Mouse (Mus musculus): Measurements from ENCODE around the gene H2-T3. TPM values are rescaled to one million over a fixed set of nuclear protein-coding genes. Genes with fewer than 3 reads are reported as not detected.
"Not testable (repeated sequence)": the region's sequence is repeated elsewhere in the genome, so short reads cannot be mapped to it uniquely, and the experiment has no call there.

The H2-T3 gene
- polyA plus RNA-seq, 1 experiment from 2014 or later: not detected

DNA sequence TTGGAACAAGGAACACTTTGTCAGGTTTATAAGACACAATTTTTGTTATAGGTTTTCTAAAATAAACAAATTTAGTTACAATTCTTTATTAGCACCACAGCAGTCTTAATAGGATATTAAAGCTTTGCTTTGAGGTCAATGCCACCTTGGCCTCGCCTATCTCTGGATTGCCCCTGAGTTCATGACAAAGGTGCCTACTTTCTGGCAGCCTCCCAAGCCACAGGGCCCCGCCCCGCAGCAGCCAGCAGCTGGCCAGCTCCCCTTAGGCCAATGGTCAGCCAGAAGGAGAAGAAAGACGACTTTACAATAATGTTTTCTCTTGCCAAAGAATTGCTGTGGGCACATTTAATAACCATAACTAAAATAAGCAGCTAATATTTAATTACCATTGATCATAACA is 38.9 kb downstream of the H2-T3 start:
- H3K27me3 ChIP-seq (replicated peaks; ENCODE audit: control insufficient read depth, insufficient read depth, low read length): peaks cover 25% of the 10 kb centered on the region
- not testable (repeated sequence) for H3K4me1 ChIP-seq (ENCODE audit: control insufficient read depth, insufficient read depth, low read depth, low read length); ATAC-seq; H3K4me3 ChIP-seq (ENCODE audit: low read length); H3K27ac ChIP-seq (ENCODE audit: low read depth, low read length); H3K9me3 ChIP-seq (ENCODE audit: control insufficient read depth, low read length); H3K36me3 ChIP-seq (ENCODE audit: control insufficient read depth, insufficient read depth, low read length); H3K4me2 ChIP-seq (ENCODE audit: low read length); H3K9ac ChIP-seq (ENCODE audit: low read depth, low read length)
- 48% methylated on average over 4 of the region's 4 CpGs for WGBS

GRCm38 (mm10) chr17:36148468-36148867 is 41.6 kb downstream of the H2-T3 start:
- not testable (repeated sequence) for H3K4me2 ChIP-seq (ENCODE audit: low read length); H3K36me3 ChIP-seq (ENCODE audit: control insufficient read depth, insufficient read depth, low read length); H3K4me1 ChIP-seq (ENCODE audit: control insufficient read depth, insufficient read depth, low read depth, low read length); H3K4me3 ChIP-seq (ENCODE audit: low read length); ATAC-seq; H3K9ac ChIP-seq (ENCODE audit: low read depth, low read length); H3K9me3 ChIP-seq (ENCODE audit: control insufficient read depth, low read length); H3K27ac ChIP-seq (ENCODE audit: low read depth, low read length)
- 74% methylated on average over 5 of the region's 5 CpGs for WGBS
- peaks cover 28% of the 10 kb centered on the region for H3K27me3 ChIP-seq (replicated peaks; ENCODE audit: control insufficient read depth, insufficient read depth, low read length)

- not testable (repeated sequence) for ATAC-seq; H3K9me3 ChIP-seq (ENCODE audit: control insufficient read depth, low read length)
These were observed 43.1 kb downstream of the H2-T3 start for GRCm38 (mm10) chr17:36146937-36147336.

GRCm38 (mm10) chr17:36145861-36146156 is 44.3 kb downstream of the H2-T3 start:
- H3K4me2 ChIP-seq (ENCODE audit: low read length): peak overlapping the region; percentile 59
- 8% methylated on average over 13 of the region's 13 CpGs for WGBS
- H3K4me1 ChIP-seq (ENCODE audit: control insufficient read depth, insufficient read depth, low read depth, low read length); H3K9ac ChIP-seq (ENCODE audit: low read depth, low read length); H3K27ac ChIP-seq (ENCODE audit: low read depth, low read length); ATAC-seq; H3K9me3 ChIP-seq (ENCODE audit: control insufficient read depth, low read length); H3K36me3 ChIP-seq (ENCODE audit: control insufficient read depth, insufficient read depth, low read length): not testable (repeated sequence)
- H3K27me3 ChIP-seq (replicated peaks; ENCODE audit: control insufficient read depth, insufficient read depth, low read length): peaks cover 35% of the 10 kb centered on the region
- H3K4me3 ChIP-seq (ENCODE audit: low read length): peak overlapping the region; percentile 38

More at GRCm38 (mm10) chr17:36146937-36147336, 43.1 kb downstream of the H2-T3 start:
- H3K36me3 ChIP-seq (ENCODE audit: control insufficient read depth, insufficient read depth, low read length); H3K4me3 ChIP-seq (ENCODE audit: low read length); H3K9ac ChIP-seq (ENCODE audit: low read depth, low read length); H3K27ac ChIP-seq (ENCODE audit: low read depth, low read length); H3K4me1 ChIP-seq (ENCODE audit: control insufficient read depth, insufficient read depth, low read depth, low read length); H3K4me2 ChIP-seq (ENCODE audit: low read length): not testable (repeated sequence)
- 80% methylated on average over 1 of the region's 1 CpGs for WGBS
- peaks cover 35% of the 10 kb centered on the region for H3K27me3 ChIP-seq (replicated peaks; ENCODE audit: control insufficient read depth, insufficient read depth, low read length)

DNA sequence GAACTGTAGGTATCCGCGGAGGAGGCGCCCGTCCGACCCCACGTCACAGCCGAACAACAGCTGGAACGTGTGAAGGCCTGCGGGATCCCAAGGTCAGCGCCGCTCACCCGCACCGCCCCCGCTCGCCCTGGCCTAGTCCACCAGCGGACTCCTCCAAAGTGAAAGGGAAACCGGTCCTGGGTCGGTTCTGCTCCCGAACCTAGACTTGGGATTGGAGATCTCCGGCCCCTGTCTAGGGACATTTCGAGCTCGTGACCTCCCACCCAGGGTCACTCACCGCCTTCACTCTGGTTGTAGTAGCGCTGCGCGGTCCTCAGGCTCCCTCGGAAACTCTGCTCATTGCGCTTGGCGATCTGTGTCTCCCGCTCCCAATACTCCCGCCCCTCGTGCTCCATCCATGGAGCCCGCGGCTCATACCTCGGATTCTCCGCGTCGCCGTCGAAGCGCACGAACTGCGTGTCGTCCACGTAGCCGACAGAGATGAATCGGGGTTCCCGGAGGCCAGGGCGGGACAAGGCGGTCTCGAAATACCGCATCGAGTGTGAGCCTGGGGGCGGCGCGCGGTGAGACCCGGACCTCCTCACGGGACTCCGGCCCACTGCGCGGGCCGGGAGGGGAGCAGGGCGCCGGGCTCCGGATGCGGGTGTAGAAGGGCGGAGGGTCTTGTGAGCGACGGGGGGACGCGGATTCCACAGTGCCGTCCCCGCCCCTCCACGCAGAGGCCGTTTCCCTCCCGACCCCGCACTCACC is 44.8 kb downstream of the H2-T3 start:
- peaks cover 35% of the 10 kb centered on the region for H3K27me3 ChIP-seq (replicated peaks; ENCODE audit: control insufficient read depth, insufficient read depth, low read length)
- H3K9me3 ChIP-seq (ENCODE audit: control insufficient read depth, low read length): no peaks in the 10 kb centered on the region
- peak overlapping the region; percentile 59 for H3K4me2 ChIP-seq (ENCODE audit: low read length)
- 0 out of 2 replicates have a peak overlapping the region, but pooled peaks have one; percentile 35 for H3K9ac ChIP-seq (ENCODE audit: low read depth, low read length)
- H3K4me1 ChIP-seq (ENCODE audit: control insufficient read depth, insufficient read depth, low read depth, low read length): peaks cover 4% of the 10 kb centered on the region; the same call in 1 of the 2 replicates
- H3K36me3 ChIP-seq (ENCODE audit: control insufficient read depth, insufficient read depth, low read length): no peaks in the 10 kb centered on the region
- peak overlapping the region; percentile 38 for H3K4me3 ChIP-seq (ENCODE audit: low read length)
- H3K27ac ChIP-seq (ENCODE audit: low read depth, low read length): no peak overlapping the region
- WGBS: 3% methylated on average over 72 of the region's 78 CpGs
- ATAC-seq: peak; percentile 50; the same call in 1 of the 2 replicates

DNA sequence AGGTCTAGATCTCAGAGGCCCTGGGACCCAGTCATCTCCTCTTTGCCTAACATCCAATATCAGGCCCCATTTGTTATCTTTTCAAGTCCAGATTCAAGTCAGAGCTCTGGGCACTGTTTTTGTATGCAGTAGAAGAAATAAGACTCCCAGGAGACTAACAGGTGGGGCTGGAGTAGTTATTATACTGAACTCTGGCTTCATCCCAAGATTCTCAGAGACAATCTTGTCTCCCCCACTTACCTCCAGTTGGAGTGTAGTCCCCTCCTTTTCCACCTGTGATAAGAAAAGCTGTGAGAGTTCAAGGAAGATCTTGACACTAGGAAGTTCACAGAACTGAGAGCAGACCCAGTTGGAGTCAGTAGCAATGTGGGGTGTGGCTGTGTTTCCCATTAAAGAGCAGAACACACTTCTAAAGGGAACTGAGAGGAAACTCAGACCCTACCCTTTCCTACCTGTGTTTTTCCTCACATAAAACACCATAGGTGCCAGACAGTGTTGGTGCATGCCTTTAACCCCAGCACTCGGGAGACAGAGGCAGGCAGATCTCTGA is 53.7 kb downstream of the H2-T3 start:
- H3K36me3 ChIP-seq (ENCODE audit: control insufficient read depth, insufficient read depth, low read length); H3K9me3 ChIP-seq (ENCODE audit: control insufficient read depth, low read length); H3K4me1 ChIP-seq (ENCODE audit: control insufficient read depth, insufficient read depth, low read depth, low read length); H3K27ac ChIP-seq (ENCODE audit: low read depth, low read length); H3K27me3 ChIP-seq (replicated peaks; ENCODE audit: control insufficient read depth, insufficient read depth, low read length); H3K4me2 ChIP-seq (ENCODE audit: low read length); ATAC-seq; H3K9ac ChIP-seq (ENCODE audit: low read depth, low read length); H3K4me3 ChIP-seq (ENCODE audit: low read length): not testable (repeated sequence)
- 82% methylated on average over 1 of the region's 1 CpGs for WGBS

Other genes with a start within 250 kb of the H2-T3 start
- 73.9 and 84.6 TPM in 2 replicates for gene Abcf1, start 220.5 kb downstream of the H2-T3 start, polyA plus RNA-seq (2015; fragmentation: Nextera tagmentation; extraction: Ambion mirVana)
- gene Gnl1, start 210.4 kb downstream of the H2-T3 start, polyA plus RNA-seq (2015; fragmentation: Nextera tagmentation; extraction: Ambion mirVana): 74.1 and 75.1 TPM in 2 replicates
- 93.3 and 93.7 TPM in 2 replicates for gene Prr3, start 210.1 kb downstream of the H2-T3 start, polyA plus RNA-seq (2015; fragmentation: Nextera tagmentation; extraction: Ambion mirVana)
- gene H2-T24, start 169.7 kb downstream of the H2-T3 start, polyA plus RNA-seq (2015; fragmentation: Nextera tagmentation; extraction: Ambion mirVana): 9.6 and 10.3 TPM in 2 replicates
- gene H2-T23, start 157.4 kb downstream of the H2-T3 start, polyA plus RNA-seq (2015; fragmentation: Nextera tagmentation; extraction: Ambion mirVana): 5.0 and 5.1 TPM in 2 replicates
- 8.2 and 9.2 TPM in 2 replicates for gene H2-T22, start 147.5 kb downstream of the H2-T3 start, polyA plus RNA-seq (2015; fragmentation: Nextera tagmentation; extraction: Ambion mirVana)
- gene Gm6034, start 147.3 kb downstream of the H2-T3 start, polyA plus RNA-seq (2015; fragmentation: Nextera tagmentation; extraction: Ambion mirVana): not detected in 2 replicates
- gene Gm11127, start 131.9 kb downstream of the H2-T3 start, polyA plus RNA-seq (2015; fragmentation: Nextera tagmentation; extraction: Ambion mirVana): not detected in 2 replicates
- not detected in 2 replicates for gene Gm19684, start 68.6 kb downstream of the H2-T3 start, polyA plus RNA-seq (2015; fragmentation: Nextera tagmentation; extraction: Ambion mirVana)
- not detected in 2 replicates for gene Gm7030, start 60.9 kb downstream of the H2-T3 start, polyA plus RNA-seq (2015; fragmentation: Nextera tagmentation; extraction: Ambion mirVana)
- not detected in 2 replicates for gene Gm8909, start 21.8 kb downstream of the H2-T3 start, polyA plus RNA-seq (2015; fragmentation: Nextera tagmentation; extraction: Ambion mirVana)
- 117 and 131 TPM in 2 replicates for gene Rpp21, start 67.8 kb upstream of the H2-T3 start, polyA plus RNA-seq (2015; fragmentation: Nextera tagmentation; extraction: Ambion mirVana)
- 22.1 and 25.4 TPM in 2 replicates for gene Trim39, start 82.0 kb upstream of the H2-T3 start, polyA plus RNA-seq (2015; fragmentation: Nextera tagmentation; extraction: Ambion mirVana)
- 0.14 and 0.19 TPM in 2 replicates for gene H2-M10.2, start 96.2 kb upstream of the H2-T3 start, polyA plus RNA-seq (2015; fragmentation: Nextera tagmentation; extraction: Ambion mirVana)
- not detected in 2 replicates for gene H2-M10.1, start 135.9 kb upstream of the H2-T3 start, polyA plus RNA-seq (2015; fragmentation: Nextera tagmentation; extraction: Ambion mirVana)
- not detected in 2 replicates for gene H2-M10.3, start 178.1 kb upstream of the H2-T3 start, polyA plus RNA-seq (2015; fragmentation: Nextera tagmentation; extraction: Ambion mirVana)